Mouse (Mus musculus) CD4-positive, CD25-positive, alpha-beta regulatory T cell, adult 2 months (primary cell): ENCODE results near the gene Nrde2.

Experiments used
- DNase-seq: peaks from one replicate; pipeline ENCODE4 v3.0.0-alpha.2; 2012; ENCODE audit warnings: low read depth, low spot score

Nrde2 gene

DNA sequence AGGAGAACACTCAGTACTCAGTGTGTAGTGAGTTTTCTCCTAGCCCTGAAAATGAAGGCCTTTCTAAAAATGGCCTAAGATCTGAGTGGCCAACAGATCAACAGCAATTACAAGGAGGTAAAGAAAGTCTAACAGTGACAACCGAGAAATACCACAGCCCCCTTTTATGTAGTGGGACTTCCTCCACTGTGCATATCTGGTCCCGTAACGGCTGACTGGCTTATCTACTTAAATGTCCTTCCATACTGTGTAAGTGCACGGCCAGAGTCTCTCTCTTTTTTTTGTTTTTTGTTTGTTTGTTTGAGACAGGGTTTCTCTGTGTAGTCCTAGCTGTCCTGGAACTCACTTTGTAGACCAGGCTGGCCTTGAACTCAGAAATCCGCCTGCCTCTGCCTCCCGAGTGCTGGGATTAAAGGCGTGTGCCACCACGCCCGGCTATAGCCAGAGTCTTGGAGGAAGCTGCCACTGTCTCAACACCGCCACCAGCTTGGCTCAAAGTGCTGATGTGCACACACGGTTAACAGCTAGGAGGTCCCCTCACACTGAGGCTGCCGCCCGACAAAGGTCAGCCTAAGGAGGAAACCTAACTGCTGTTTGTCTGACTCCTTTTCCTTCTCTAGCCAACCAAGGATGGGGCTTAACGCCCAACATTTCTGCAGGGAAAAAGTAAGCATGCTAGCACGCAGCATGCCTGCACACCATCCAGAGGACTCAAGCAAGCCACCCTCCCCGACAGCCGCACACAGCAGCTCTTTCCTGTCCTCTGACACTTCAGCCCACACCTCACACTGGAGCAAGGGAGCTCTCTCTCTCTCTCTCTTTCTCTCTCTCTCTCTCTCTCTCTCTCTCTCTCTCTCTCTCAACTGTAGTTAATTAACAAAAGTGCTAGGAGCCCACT lies 32.2 kb downstream of the Nrde2 start:
- DNase-seq, result no peak

GRCm38 (mm10) chr12:100124913-100125798 lies 34.3 kb downstream of the Nrde2 start:
- DNase-seq, result peak; percentile 34

GRCm38 (mm10) chr12:100123476-100123875 lies 36.0 kb downstream of the Nrde2 start:
- DNase-seq, result no peak

GRCm38 (mm10) chr12:100122921-100123381 lies 36.5 kb downstream of the Nrde2 start:
- no peak for DNase-seq

DNA sequence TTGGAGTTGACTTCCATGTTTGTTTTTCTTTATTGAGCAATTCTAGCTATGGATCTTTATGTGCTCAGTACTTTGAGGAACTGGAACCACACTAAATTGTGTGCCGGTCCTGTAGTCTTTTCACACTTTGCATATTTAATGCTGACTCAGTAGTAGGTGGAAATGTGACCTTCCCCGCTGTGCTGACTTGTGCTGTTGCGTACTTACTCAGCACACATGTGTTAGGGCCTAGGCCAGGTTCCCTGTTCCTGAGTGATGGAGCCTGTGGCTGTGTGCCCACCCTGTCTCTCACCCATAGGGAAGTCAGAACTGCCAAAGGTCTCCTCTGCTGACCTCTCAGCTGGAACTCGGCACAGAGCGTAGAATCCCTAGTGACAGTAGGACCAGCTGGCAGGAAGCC lies 43.5 kb downstream of the Nrde2 start:
- DNase-seq, result no peak

DNA sequence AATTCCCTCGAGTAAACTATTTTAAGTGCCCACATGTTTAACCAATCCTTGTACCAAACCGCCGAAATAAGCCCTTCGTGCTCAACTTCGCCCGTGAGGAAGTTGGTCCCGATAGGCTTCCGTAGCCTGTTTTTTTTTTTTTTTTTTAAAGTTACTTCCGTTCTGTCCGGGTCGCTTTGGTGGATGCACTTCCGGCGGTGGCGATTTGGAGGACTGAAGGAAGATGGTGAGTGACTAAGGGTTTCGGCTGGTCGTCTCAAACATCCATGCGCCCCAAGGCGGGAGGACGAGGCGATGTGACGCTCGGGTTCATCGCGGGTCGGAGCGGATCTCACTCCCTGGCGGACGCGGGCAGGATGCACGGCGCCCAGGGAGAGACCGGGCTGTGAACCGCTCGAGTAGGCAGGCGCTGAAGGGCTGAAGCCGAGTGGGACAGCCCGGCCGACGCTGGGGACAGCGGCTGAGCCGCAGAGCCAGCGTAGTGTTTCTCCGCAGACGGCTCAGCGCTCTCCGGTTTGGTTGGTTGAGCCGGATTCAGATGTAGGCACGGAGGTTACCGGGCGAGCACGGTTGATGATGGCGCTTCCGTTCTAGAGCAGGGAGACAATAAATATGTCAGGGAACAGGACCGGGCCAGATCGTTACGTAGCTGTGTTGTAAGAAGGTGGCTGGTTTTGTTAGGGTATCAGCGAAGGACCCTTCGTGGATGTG lies 49.3 kb downstream of the Nrde2 start, which contains the start of gene Psmc1:
Psmc1 (plus strand) TSS at position 169 of the 711 bp plus-strand sequence.
- peak; percentile 91 for DNase-seq

DNA sequence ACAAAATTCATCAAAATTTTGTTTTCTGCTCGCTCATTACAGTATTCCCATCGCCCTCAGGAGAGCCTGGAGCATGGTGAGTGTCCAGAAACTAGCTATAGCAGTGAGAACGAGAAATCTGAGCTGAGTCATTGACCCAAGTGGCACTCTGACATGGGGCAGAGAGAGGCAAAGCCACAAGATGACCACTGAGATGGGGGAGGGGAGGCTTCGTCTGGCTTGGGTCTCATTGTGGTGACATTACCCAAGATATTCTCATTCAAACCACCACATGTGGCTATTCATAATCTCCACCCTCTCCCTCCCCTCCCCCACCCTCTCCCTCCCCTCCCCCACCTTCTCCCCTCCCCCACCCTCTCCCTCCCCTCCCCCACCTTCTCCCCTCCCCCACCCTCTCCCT lies 52.0 kb downstream of the Nrde2 start:
- DNase-seq, result peak; percentile 25

DNA sequence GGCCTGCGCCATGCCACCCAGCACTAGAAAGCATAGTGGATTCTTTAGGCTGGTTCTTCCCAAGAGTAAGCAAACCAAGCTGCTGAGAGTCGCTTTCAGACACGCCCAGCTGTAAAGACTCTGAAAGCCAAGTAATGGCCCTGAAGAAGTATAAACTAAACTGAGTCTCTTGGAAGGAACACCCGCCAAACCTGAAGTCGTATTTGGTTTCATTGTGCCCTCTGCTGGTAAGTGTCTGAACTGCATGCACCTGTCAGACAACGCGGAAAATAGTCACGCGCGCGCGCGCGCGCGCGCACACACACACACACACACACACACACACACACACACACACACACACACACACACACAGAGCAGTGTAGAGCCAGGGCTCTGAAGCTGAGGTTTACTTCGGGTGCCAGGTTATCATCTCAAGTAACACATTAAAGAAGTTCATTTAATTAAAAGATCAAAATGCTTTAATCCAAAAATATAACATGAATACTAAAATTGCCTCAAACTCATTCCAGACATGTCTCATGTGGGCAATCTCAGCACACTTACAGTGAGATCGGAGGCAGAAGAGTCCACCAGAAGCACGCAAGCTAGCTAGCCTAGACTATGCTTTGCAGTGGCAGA lies 53.1 kb downstream of the Nrde2 start:
- peak; percentile 90 for DNase-seq

GRCm38 (mm10) chr12:100104530-100104929 lies 54.9 kb downstream of the Nrde2 start:
- DNase-seq, result no peak

GRCm38 (mm10) chr12:100101651-100102050 lies 57.8 kb downstream of the Nrde2 start:
- no peak for DNase-seq

DNA sequence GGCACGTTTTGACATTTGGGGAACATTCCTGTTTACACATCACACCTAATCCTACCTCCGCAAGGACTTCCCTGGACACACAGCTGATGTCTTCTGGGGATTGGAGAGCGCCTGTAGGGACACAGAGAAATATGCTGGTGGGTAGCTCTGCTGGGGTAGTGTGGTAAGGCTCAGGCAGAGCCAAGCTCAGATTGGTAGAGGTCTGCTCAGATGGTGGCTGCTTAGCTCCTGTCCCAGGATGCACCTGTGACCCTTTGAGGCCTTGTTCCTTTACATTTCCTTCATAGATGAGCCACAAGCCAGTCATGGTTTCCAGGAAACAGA lies 58.8 kb downstream of the Nrde2 start:
- no peak for DNase-seq

GRCm38 (mm10) chr12:100099971-100100706 lies 59.3 kb downstream of the Nrde2 start:
- no peak for DNase-seq

- DNase-seq, result no peak
Measured at GRCm38 (mm10) chr12:100093046-100093445, 66.4 kb downstream of the Nrde2 start.

DNA sequence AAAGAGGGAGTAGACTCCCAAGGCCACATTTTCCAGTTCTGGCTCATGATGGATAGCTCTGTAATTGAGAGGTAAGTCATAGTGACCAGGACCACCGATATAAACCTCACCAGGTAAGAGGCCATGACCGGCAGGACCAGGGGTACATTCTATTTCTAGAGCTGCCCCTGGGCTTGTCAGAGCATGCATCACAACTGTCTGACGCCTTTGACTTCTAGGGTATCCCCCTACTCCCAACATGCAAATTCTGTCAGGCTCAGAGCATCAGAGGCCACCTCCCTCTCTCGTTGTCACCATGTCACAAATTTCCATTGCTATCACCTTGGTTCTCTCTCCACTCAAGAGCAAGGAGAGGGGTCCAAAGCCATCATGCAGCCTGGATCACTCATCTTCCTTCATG lies 68.7 kb downstream of the Nrde2 start:
- DNase-seq, result no peak

DNA sequence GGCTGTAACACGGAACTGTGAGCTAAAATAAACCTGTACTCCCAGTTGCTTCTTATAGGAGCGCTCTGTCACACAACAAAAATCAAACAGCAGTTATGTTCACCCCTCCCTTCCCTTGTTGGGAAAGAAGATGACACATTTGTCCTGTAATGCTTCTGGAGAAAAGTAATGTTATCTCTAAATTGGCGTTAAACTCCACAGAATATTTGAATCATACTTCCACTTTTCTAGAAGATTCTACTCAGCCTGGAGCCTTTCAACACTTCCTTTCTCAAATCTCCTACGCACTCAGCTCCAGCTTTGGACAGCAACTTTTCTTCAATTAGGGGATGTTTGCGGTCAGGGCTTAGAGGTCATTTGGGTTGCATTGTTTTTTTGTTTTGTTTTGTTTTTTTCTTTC lies 70.2 kb downstream of the Nrde2 start:
- no peak for DNase-seq

- DNase-seq, result no peak
Measured at GRCm38 (mm10) chr12:100088026-100088425, 71.4 kb downstream of the Nrde2 start.

- DNase-seq, result no peak
Measured at GRCm38 (mm10) chr12:100079636-100080286, 79.7 kb downstream of the Nrde2 start.

GRCm38 (mm10) chr12:100075715-100076114 lies 83.7 kb downstream of the Nrde2 start:
- no peak for DNase-seq
